Mouse (Mus musculus) E14TG2a.4 (cell line): ENCODE measurements around the gene Cav3.

Experiments
- H3K27me3 ChIP-seq: 2 replicates; pipeline ENCODE4 v1.6.1; 2014; ENCODE audit warnings: low read length, control low read depth; ENCODE audit not compliant: insufficient read depth
- H3K36me3 ChIP-seq: 2 replicates; pipeline ENCODE4 v1.6.1; 2014; ENCODE audit warnings: low read length, control low read depth; ENCODE audit not compliant: insufficient read depth
- H3K4me1 ChIP-seq: replicated peaks from 2 replicates; pipeline ENCODE4 v1.6.1; 2014; ENCODE audit warnings: low read depth, low read length, control low read depth
- H3K4me3 ChIP-seq: replicated peaks from 2 replicates; pipeline ENCODE4 v1.5.1; 2014; ENCODE audit warnings: mild to moderate bottlenecking, low read length
- H3K9me3 ChIP-seq: 2 replicates; pipeline ENCODE4 v1.6.1; 2014; ENCODE audit warnings: low read length, control low read depth
- CTCF ChIP-seq: conservative IDR thresholded peaks from 2 replicates; pipeline ENCODE4 v1.5.1; 2014; ENCODE audit warnings: low read length
- NANOG ChIP-seq: IDR thresholded peaks from 2 replicates; pipeline ENCODE4 v1.6.1; 2014; ENCODE audit warnings: borderline replicate concordance, low read length, mixed read lengths
- POU5F1 ChIP-seq: IDR thresholded peaks from 2 replicates; pipeline ENCODE4 v1.6.1; 2014; ENCODE audit warnings: low read length, borderline replicate concordance

The Cav3 gene

GRCm38 (mm10) chr6:112465441-112465840, 6.1 kb downstream of the Cav3 start:
- H3K4me3 ChIP-seq, result no peak overlapping the region
- H3K9me3 ChIP-seq, result peaks cover 20% of the 10 kb centered on the region
- H3K4me1 ChIP-seq, result no peaks in the 10 kb centered on the region
- TF ChIP-seq CTCF (no peak), NANOG (no peak), POU5F1 (no peak)
- peaks cover 17% of the 10 kb centered on the region for H3K27me3 ChIP-seq
- H3K36me3 ChIP-seq, result no peaks in the 10 kb centered on the region

- H3K36me3 ChIP-seq, result no peaks in the 10 kb centered on the region
Measured at GRCm38 (mm10) chr6:112466001-112466400, 6.7 kb downstream of the Cav3 start.

GRCm38 (mm10) chr6:112471644-112472043, 12.3 kb downstream of the Cav3 start:
- H3K4me3 ChIP-seq, result no peak overlapping the region
- H3K36me3 ChIP-seq, result no peaks in the 10 kb centered on the region
- H3K9me3 ChIP-seq, result peaks cover 5% of the 10 kb centered on the region; the same call in 1 of the 2 replicates
- TF ChIP-seq CTCF (no peak), POU5F1 (no peak), NANOG (no peak)
- peaks cover 42% of the 10 kb centered on the region for H3K27me3 ChIP-seq
- peaks cover 6% of the 10 kb centered on the region; the same call in 1 of the 2 replicates for H3K4me1 ChIP-seq

More at GRCm38 (mm10) chr6:112466001-112466400, 6.7 kb downstream of the Cav3 start:
- Histone ChIP-seq H3K9me3 (peaks cover 20% of the 10 kb centered on the region), H3K27me3 (peaks cover 17% of the 10 kb centered on the region), H3K4me1 (no peaks in the 10 kb centered on the region), H3K4me3 (no peak overlapping the region)
- TF ChIP-seq POU5F1 (no peak), NANOG (no peak), CTCF (no peak)

- TF ChIP-seq NANOG, result no peak
- TF ChIP-seq CTCF, result no peak
- no peak for TF ChIP-seq POU5F1
- H3K9me3 ChIP-seq, result no peaks in the 10 kb centered on the region
- peaks cover 52% of the 10 kb centered on the region for H3K27me3 ChIP-seq
- peaks cover 12% of the 10 kb centered on the region for H3K4me1 ChIP-seq
- H3K36me3 ChIP-seq, result no peaks in the 10 kb centered on the region
- no peak overlapping the region for H3K4me3 ChIP-seq
Measured at GRCm38 (mm10) chr6:112479861-112480260, 20.6 kb downstream of the Cav3 start.

- Histone ChIP-seq H3K27me3 (peaks cover 75% of the 10 kb centered on the region), H3K4me3 (no peak overlapping the region), H3K4me1 (peaks cover 12% of the 10 kb centered on the region), H3K36me3 (no peaks in the 10 kb centered on the region), H3K9me3 (peaks cover 3% of the 10 kb centered on the region; the same call in 1 of the 2 replicates)
- no peak for TF ChIP-seq POU5F1
- no peak for TF ChIP-seq NANOG
- TF ChIP-seq CTCF, result peak; percentile 64
Measured at GRCm38 (mm10) chr6:112484316-112484715, 25.0 kb downstream of the Cav3 start.

GRCm38 (mm10) chr6:112487993-112488392, 28.7 kb downstream of the Cav3 start:
- no peak for TF ChIP-seq POU5F1
- H3K4me1 ChIP-seq, result peaks cover 15% of the 10 kb centered on the region
- H3K9me3 ChIP-seq, result peaks cover 3% of the 10 kb centered on the region; the same call in 1 of the 2 replicates
- H3K27me3 ChIP-seq, result peaks cover 91% of the 10 kb centered on the region
- no peaks in the 10 kb centered on the region for H3K36me3 ChIP-seq
- no peak overlapping the region for H3K4me3 ChIP-seq

- Histone ChIP-seq H3K9me3 (peaks cover 3% of the 10 kb centered on the region; the same call in 1 of the 2 replicates), H3K4me1 (peaks cover 15% of the 10 kb centered on the region), H3K27me3 (peaks cover 88% of the 10 kb centered on the region), H3K36me3 (no peaks in the 10 kb centered on the region), H3K4me3 (peak overlapping the region; percentile 67)
- TF ChIP-seq NANOG (no peak), CTCF (no peak), POU5F1 (no peak)
Measured at GRCm38 (mm10) chr6:112488821-112489180, 29.5 kb downstream of the Cav3 start.

- Histone ChIP-seq H3K27me3 (peaks cover 84% of the 10 kb centered on the region), H3K4me1 (peaks cover 12% of the 10 kb centered on the region), H3K4me3 (peak overlapping the region; percentile 67), H3K36me3 (no peaks in the 10 kb centered on the region), H3K9me3 (peaks cover 3% of the 10 kb centered on the region; the same call in 1 of the 2 replicates)
- no peak for TF ChIP-seq NANOG
- TF ChIP-seq CTCF, result no peak
- no peak for TF ChIP-seq POU5F1
Measured at GRCm38 (mm10) chr6:112489181-112489909, 30.0 kb downstream of the Cav3 start.

GRCm38 (mm10) chr6:112489910-112490559, 30.7 kb downstream of the Cav3 start, which contains the start of gene Oxtr:
Oxtr (minus strand) TSS chr6:112489943.
- no peak for TF ChIP-seq CTCF
- no peak for TF ChIP-seq NANOG
- TF ChIP-seq POU5F1, result no peak
- H3K36me3 ChIP-seq, result no peaks in the 10 kb centered on the region
- peaks cover 78% of the 10 kb centered on the region for H3K27me3 ChIP-seq
- peak within 1 kb of the TSS; percentile 70 for H3K4me3 ChIP-seq
- peaks cover 3% of the 10 kb centered on the region; the same call in 1 of the 2 replicates for H3K9me3 ChIP-seq
- peaks cover 16% of the 10 kb centered on the region for H3K4me1 ChIP-seq
